Mouse (Mus musculus) T-helper 2 cell (primary cell): Measurements from ENCODE around the gene Prr29.
"Not testable (repeated sequence)": the region's sequence is repeated elsewhere in the genome, so short reads cannot be mapped to it uniquely, and the experiment has no call there.

Experiments used
- in situ Hi-C: fragments of 300-600 bp; cut with MboI, MseI; formaldehyde crosslinking; loops from one replicate; pipeline ENCODE4 v1.15.1; 2025; ENCODE audit warnings: high pct_unique_total_duplicates

Gene Prr29

DNA sequence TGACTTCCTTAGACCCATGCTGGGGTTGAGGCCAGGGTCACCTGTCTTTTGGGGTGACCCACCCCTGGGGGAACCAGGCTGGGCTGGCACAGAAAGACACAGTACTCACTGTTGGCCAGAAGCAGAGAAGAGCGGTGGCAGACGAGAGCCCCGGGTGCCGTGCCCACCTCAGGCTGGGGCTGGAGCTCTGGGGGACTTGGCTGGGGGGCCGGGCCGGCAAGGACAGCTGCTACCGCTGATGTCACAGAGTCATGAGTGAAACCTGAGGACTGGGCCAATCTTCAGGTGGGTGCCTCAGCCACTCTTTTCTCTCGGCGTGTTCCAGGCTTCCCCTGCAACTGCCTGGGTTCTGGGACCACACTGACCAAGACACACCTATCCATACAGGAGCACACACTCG is at the start of gene Prr29:
Prr29 (plus strand) TSS at position 107 of the 400 bp plus-strand sequence.
- in situ Hi-C loops, result no loop called here

DNA sequence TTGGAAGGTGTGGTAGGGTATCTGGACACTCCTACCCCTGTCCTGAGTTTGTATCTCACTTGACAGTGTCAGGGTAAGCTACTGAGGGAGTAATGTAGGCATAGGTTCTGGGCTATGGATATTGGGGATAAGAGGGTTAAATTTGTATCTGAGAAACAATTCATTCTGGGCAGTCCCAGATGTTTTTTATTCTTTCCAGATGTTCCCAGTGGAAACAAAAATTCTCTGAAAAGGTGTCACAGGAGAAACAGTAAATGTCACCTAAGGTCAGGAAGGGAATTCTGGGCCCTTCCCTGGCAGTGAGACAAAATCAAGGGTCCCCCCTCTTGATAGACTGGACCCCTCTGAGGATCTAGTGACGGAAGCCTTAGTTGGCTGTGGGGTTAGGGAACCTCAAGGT is 48.9 kb upstream of the Prr29 start:
- in situ Hi-C loops, result no loop called here

DNA sequence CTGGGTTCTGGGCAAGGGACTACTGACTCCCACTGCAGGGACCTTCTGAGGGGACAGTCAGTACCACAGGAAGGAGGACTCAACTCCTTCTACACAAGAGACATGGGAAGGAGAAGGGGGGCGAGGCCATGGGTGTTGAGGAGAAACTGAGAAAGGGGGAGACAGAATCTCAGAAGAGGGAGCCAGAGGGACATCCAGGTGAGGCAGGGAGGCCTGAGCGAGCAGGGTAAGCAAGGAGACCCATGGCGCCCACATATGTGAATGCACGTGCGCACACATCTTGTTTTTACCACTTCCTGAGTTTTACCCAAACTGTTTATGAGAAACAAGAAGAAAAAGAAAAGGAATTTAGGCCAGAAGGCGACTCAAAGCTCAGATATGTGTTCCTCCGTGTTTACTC is 47.5 kb upstream of the Prr29 start:
- in situ Hi-C loops, result no loop called here

DNA sequence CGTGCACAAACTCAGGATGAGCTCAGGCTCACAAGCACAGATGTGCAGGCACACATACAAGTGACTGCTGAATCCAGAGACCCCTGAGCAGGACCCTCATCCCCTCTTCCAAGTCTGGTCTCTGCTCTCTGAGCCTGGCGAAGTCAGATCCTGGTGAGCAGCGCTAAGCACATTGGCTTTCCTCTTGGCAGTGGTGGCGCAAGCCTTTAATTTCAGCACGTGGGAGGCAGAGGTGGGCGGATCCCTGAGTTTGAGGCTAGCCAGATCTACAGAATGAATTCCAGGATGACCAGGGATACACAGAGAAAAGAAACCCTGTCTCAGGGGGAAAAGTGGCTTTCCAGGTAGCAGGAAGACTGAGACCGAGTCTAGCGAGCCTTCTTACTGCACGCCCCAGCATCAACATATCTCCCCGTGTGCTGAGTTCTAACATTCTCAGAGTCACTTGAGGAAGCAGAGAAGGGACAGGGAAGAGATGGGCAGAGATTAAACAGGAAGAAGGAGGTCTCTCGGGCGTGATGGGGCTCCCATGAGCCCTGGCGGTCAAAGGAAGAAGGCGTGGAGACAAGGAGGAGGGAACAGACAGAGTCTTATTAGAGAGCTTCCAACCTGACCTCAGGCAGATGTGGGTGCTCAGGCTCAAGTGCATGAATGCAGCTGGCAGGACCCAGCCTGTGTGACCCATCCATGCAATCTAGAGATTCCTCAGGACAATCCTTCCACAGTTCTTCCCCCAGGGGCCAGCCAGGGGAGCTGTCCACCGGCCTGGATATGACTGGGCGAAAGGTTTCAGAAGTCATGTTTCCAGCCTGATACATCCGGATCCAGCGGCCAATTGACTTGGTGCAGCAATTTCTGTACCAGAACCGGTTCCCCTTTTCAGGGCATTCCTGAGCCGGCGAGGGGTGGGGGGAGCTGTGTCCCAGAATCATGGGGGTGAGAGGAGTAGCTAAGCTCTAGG is 46.6 kb upstream of the Prr29 start:
- in situ Hi-C loops, result no loop called here

DNA sequence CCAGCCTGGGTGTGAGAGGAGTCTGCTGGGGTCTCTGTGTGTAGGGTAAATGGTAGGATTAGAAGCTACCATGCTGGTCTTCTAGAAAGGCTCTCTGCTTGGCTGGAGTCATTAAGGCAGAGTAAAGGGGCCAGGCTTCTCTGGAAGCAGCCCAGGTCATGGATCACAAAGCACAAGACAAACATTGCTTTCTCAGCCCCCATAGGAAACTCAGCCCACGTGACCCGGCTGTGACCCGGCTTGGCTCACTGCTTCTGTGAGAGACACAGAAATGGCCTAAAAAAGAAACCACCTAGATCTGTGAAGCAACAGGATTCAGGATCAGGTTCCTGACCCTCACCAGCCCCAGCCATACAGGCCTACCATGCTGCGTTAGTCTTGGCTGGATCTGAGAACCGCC is 40.4 kb upstream of the Prr29 start:
- in situ Hi-C loops, result no loop called here

DNA sequence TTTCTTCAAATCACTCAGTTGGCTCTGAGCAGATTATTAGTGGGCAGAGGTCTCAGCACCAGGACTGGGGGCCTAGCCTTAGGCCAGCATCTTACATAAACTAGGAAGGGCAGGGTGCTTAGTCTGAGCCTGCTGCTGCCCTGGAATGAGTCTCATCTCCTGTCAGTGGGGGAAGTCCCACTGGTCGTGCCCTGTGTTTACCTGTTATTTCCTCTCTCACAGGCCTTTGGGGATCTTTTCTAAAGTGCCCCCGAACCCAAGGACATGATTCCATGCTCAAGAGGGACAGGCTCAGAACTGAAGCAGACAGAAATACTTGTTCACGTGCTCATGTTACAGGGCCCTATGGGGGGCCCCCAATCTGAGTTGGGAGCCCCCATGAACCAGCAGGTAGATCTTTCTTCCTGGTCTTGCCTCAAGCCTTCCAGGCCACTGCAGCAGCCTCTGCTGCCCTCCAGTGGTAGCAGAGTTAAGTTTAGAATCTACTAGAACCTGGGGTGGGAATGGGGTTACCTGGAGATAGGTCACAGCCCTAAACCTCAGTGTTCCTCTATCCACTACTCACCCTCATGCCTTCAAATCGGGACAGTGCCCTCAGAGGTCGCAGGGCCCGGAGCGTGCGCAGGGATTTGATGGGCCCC is 39.6 kb upstream of the Prr29 start:
- in situ Hi-C loops, result no loop called here

DNA sequence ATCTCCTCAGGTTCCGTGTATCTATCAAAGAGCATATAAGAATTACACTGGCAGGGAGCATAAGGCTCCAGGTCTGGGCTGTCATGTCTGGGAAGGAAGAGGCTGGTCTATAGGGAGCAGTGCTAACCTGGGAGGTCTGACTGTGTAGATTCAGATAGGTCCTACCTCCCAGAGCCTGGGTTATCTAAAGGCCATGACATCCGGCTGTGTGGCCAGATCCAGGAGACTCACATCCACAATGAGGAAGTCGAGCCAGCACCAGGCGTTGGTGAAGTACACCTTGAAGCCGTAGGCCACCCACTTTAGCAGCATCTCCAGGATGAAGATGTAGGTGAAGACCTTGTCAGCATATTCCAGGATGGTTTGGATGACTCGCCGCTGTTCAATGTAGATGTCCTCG is 38.8 kb upstream of the Prr29 start:
- in situ Hi-C loops, result no loop called here

DNA sequence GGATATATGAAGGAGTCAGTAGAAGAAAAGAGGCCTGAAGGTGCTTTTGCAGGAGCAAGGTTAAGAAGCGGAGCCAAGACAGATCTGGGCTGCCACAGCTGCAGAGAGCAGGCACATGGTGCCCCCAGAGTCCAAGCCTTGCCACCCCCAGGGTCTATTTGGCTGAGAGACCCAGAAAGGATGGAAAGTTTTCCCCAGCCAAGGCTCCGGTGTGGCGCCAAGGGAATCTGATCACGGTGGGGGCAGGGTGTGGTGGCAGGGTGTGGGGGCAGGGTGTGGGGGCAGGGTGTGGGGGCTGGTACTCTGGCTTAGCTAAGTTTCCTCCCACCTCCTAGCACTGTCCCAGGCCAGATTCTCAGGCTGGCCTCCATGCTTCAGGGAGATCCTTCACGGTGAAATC is 36.8 kb upstream of the Prr29 start:
- in situ Hi-C loops, result no loop called here

DNA sequence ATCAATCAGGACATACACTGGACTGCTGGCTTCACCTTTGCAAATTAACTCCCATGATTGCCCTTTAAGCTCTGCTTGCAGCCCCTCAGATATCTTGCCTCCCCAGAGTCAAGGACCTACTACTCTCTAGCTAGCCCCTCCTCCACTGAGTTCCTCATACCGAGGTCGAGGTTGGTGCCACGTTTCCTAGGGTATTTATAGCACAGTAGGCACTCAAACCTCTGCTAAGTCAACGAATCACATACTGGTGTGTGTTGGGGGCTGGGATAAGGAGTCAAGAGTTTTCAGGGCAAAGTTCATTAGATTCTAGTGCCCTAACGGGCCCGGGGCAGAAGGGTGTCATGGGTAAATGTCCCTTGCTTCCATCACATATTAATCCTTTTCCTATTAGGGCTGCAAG is 36.1 kb upstream of the Prr29 start:
- in situ Hi-C loops, result no loop called here

DNA sequence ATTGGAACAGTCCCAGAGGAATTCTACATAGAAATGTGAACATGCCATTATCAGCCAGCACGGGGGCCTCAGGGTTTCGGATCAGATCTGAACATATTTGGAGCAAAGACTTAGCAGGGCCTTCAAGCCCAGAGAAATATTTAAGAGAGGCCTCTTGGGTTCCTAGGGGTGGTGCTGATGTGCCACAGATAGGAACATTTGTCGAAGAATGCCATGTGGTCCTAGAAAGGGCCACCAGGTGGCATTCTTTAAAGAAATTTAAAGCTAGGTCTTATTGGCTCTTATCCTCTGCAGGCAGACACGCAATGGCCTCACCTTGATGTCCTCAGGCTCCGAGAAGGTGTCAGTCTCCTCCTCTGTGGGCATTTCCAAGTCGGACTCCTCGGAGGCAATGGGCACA is 35.6 kb upstream of the Prr29 start:
- in situ Hi-C loops, result loop anchor here (5.0 kb wide), 1 partner anchor 48 kb away; no protein-coding TSS in a partner anchor

DNA sequence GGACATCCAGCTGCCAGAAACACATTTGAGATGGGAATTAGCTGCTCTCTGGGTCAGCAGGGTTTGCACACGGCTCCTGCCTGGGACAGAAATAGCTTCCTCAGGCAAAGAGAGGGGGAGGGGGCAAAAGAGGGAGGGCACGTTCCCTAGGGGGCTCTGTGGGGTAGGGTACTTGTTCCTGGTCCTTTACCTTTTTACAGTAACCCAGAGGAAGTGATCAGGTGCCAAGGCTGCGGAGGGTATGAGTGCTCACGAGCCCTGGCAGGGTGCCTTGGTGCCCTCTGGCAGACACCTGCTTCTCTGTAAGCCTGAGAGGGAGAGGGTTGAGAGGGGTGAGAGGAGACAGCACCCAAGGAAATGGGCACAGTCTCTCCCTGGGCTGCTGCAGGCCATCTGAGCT is 32.8 kb upstream of the Prr29 start:
- in situ Hi-C loops, result loop anchor here (5.0 kb wide), 1 partner anchor 45 kb away; no protein-coding TSS in a partner anchor

DNA sequence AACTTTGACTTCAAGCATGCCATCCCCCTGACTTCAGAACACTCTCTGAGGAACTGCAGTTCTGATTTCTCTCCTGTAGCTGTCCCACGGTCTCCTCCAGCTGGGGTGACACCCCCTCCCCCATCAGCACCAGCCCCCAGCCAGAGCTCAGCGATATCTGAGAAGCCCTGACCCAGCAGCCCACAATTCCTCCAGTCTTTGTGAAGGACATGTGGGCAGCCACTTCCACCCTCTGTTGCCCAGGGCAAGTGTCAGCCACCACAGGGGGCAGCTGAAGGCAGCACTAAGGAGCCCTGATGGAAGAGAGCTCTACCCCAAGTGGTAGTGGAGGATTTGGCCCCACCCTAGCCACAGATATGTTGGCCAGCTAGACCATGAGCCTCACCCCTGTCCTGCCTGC is 31.2 kb upstream of the Prr29 start:
- in situ Hi-C loops, result loop anchor here (5.0 kb wide), 1 partner anchor 43 kb away; no protein-coding TSS in a partner anchor

DNA sequence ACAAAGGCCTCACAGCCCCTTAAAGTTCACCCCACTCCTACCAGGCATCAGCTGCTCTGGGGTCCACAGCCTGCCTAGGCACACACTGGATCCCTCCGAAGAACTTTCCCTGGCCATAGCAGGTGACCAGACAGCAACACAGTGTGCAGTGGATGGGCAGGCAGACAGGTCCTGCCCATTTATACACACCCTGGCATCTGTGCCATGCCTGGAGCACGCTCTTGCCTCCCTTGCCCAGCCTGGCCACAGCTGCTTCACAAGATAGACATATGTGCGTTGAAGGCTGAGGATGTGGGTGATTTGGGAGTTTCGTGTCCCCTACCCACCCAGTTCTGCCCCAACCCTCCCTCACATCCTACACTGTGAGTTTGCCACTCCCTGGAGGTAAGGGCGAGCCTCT is 27.2 kb upstream of the Prr29 start:
- in situ Hi-C loops, result no loop called here

DNA sequence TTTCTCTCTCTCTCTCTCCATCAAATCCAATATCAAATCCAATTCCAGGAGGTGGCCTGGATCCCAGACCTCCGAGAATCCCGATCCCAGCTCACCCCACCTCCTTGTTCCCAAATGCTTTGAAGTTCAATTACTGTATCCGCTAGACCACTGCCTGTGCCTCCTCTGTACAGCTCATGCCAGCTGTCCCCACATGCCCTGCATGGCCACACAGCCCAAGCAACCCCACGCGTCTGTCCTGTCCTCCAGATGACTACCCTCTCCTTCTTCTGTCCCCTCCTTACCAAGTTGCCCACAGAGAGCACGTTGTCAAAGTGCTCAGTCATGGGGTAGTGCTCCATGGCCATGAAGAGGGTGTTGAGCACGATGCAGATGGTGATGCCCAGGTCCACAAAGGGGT is 26.4 kb upstream of the Prr29 start:
- in situ Hi-C loops, result no loop called here

DNA sequence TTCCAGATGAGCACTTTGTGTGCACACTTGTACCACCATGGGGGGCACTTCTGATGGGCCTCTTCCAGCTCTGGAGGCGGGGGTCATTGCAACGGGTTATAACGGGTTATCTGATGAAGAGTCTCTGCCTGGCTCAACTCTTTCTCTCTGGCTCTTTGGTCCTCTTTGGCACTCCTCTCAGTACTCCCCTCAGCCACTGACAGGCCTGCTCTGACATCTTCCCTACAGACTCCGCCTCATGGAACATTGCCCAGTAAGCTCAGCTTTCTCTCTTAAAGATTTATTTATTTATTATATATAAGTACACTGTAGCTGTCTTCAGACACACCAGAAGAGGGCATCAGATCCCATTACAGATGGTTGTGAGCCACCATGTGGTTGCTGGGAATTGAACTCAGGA is 25.9 kb upstream of the Prr29 start:
- in situ Hi-C loops, result not testable (repeated sequence)

DNA sequence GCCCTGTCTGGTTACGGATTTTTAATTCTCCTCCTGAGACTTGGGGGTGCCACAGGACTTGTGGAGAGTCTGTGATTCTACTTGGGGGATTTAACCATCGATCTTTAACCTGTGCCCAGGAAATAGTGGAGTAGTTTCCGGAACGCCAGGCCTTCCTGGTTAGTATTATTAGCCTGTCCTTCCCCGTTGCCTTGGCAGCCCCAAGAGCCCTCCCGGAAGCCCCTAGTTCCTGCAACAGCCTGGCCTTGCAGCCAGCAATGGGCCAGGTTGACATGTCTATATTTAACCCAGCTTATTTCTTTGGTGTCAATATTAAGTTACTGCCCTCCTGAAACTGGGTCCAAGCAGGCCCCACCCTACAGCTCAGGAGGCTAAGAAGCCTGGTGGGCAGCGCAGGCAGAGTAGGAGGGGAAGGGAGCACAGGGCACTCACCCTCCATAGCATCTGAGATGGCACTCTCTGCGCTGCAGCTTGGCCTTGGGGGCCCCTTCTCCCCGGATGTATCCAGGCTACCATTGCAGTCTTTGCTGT is 24.2 kb upstream of the Prr29 start:
- in situ Hi-C loops, result no loop called here

DNA sequence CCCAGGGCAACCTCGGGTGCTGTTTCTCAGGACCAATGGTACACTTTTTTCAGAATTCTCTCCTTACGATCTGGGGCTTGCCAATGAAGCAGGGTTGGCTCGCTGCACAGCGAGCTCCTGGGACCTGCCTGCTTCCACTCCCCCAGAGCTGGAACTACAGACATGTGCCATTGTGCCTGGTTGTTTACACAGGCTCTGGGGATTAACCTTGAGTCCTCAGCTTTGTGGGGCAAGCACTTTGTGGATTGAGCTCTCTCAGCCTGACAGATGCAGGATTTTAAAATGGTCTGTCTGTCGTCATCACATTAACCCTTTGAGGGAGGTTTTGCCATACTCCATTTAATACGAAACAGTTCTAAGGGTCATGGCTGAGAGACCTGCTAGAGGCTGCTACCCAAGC is 20.4 kb upstream of the Prr29 start:
- in situ Hi-C loops, result no loop called here

DNA sequence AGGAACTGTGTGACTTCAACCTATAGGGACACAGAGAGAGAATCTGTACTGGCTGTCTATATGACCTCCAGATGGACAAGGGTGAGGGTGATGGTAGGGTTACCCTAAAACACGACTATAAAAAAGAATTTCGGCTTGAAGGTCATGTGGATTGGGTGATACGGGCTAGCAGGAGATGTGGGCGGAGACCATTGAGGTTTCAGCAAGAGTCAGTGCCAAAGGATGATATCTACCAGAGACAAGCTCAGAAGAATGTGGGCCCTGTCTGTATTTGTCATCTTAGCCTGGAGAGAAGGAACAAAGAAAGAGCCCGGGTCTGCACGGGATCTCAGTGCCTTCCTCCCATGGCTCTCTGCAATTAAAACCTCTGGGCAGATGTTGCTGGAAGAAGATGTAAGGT is 15.5 kb upstream of the Prr29 start:
- in situ Hi-C loops, result no loop called here

DNA sequence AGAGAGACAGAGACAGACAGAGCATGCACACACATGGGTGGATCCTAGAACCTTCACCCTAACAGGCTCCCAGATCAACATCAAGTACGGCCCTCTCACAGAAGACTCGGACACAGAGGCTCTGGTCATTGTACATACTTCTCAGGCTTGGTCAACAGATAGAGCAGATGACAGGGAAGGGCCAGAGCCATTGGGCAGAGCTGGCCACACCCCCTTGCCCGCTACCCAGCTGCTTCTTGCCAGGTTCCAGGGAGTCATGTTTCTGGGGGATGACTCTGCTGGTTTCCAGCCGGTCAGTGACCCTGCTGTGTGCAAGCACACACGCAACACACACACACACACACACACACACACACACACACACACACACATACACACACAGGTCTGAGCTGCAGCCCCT is 14.4 kb upstream of the Prr29 start:
- in situ Hi-C loops, result no loop called here

DNA sequence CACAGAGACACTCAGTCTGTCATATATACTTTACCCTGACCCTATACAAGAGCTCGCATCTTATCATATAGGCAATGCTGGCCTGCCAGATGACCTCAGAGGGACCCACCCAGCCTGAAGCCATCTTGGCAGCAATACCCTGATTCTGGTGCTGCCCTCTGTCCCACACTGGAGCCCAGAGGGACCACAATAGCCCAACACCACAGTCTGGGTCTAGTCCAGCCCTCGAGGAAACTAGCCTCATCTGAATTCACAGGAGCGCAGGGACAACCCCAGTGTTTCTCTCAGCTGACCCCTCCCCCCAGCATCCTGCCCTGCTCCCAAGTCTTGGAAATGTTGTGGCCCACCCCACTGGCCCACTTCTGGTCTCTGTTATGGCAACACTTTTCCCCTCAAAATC is 14.0 kb upstream of the Prr29 start:
- in situ Hi-C loops, result no loop called here

DNA sequence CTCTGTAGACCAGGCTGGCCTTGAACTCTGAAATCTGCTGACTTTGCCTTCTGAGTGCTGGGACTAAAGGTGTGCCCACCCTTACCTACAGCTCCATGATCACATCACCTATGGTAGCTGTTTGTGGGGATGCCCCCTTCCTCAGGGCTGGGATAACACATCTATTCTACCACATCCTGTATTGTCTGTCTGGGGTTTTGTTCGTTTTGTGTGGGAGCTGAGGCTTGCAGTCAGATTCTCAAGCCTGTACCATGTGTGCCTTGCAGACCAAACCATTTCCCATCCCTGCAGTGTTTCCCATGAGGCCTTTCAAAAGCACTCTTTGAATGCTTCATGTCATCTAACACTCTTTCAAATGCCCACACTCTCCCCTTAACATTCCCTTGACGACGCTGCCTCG is 13.3 kb upstream of the Prr29 start:
- in situ Hi-C loops, result no loop called here

DNA sequence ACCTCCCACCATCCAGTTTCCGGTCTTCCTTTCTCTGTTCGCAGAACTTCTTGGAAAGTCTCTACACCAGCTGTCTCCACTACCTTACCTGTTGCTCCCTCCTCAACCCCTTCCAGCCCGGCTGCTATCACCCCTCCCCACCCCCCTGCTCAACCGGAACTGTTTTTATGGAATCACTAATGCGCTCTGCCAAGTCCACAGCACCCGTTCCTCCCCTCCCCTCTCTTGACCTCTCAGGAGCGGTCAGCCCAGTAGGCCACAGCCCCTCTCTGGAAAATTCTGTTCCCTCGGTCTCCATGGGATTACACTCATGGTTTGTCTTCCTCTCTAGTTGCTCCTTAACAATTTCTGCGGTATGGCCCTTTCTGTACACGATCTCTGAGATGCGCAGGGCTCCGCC is 12.1 kb upstream of the Prr29 start, which contains the start of gene Scn4a:
Scn4a (minus strand) TSS at position 101 of the 400 bp plus-strand sequence.
- in situ Hi-C loops, result no loop called here

DNA sequence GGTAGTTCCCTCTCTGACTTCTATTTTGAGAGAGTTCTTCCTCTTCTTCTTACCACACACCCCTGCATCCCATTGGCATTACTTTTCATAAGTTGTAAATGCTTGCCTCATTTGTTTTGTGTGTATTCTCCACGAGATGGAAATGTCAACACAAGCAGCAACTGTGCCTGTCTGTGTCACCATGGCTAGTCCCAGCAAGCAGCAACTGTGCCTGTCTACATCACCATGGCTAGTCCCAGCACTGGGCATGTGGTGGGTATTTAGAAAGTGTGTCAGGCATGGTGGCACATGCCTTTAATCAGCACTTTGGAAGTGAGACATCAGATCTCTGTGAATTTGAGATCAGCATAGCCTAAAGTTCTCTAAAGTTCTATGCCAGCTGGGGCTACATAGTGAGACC is 11.1 kb upstream of the Prr29 start:
- in situ Hi-C loops, result no loop called here
